Mouse (Mus musculus) kidney, postnatal 0 days (tissue): ENCODE measurements around the gene Slc5a11. TPM values are rescaled to one million over a fixed set of nuclear protein-coding genes. Genes with fewer than 3 reads are reported as not detected.

ENCODE experiments used
- ATAC-seq: fragments of 200-750 bp; cut with Nextera tagmentation; replicated peaks from 2 replicates; pipeline ENCODE4 v1.8.0; 2017; ENCODE audit warnings: low read depth, moderate number of reproducible peaks, moderate TSS enrichment, moderate library complexity; ENCODE audit not compliant: low FRiP score
- DNase-seq: peaks from one replicate; pipeline ENCODE4 v3.0.0-alpha.2; 2016; ENCODE audit warnings: low spot score
- H3K27ac ChIP-seq: fragments of 300-500 bp; sonication (generic); 2 replicates; pipeline ENCODE4 v1.5.1; 2014; ENCODE audit warnings: mild to moderate bottlenecking
- H3K27me3 ChIP-seq: fragments of 300-500 bp; sonication (generic); 2 replicates; pipeline ENCODE4 v1.6.1; 2014; ENCODE audit warnings: low read length, mixed read lengths; ENCODE audit not compliant: insufficient read depth
- H3K36me3 ChIP-seq: fragments of 300-500 bp; sonication (generic); 2 replicates; pipeline ENCODE4 v1.6.1; 2014; ENCODE audit warnings: low read length, mixed read lengths; ENCODE audit not compliant: insufficient read depth
- H3K4me1 ChIP-seq: fragments of 300-500 bp; sonication (generic); replicated peaks from 2 replicates; pipeline ENCODE4 v1.6.1; 2014; ENCODE audit warnings: antibody characterized with exemption, low read length, mixed read lengths; ENCODE audit not compliant: insufficient read depth
- H3K4me2 ChIP-seq: fragments of 300-500 bp; sonication (generic); 2 replicates; pipeline ENCODE4 v1.6.1; 2014; ENCODE audit warnings: mild to moderate bottlenecking, low read length, moderate library complexity, mixed read lengths
- H3K4me3 ChIP-seq: fragments of 300-500 bp; sonication (generic); replicated peaks from 2 replicates; pipeline ENCODE4 v1.5.1; 2014; ENCODE audit warnings: low read depth, low read length
- H3K9ac ChIP-seq: fragments of 300-500 bp; sonication (generic); 2 replicates; pipeline ENCODE4 v1.6.1; 2014; ENCODE audit warnings: low read depth, low read length
- H3K9me3 ChIP-seq: fragments of 300-500 bp; sonication (generic); replicated peaks from 2 replicates; pipeline ENCODE4 v1.6.1; 2016; ENCODE audit warnings: low read length, inconsistent platforms, mixed read lengths
- CTCF ChIP-seq: IDR thresholded peaks from 2 replicates; pipeline ENCODE4 v1.5.1; 2016; ENCODE audit warnings: antibody characterized with exemption, low read depth, mild to moderate bottlenecking, moderate library complexity
- WGBS: fragments of 180-500 bp; shearing (Covaris S2); extraction: QIAGEN DNeasy Blood & Tissue Kit; methylation state at CpG from one replicate; pipeline ENCODE4 v1.1.7; 2014; 5-methylcytosine and 5-hydroxymethylcytosine counted together
- polyA plus RNA-seq: library from polyadenylated mRNA; unstranded; fragments of >200 nt; fragmentation: Nextera tagmentation; extraction: Ambion mirVana; gene quantifications from 2 replicates; pipeline ENCODE4 v1.2.1, GENCODE M21; 2015

Gene Slc5a11
- polyA plus RNA-seq, 1 experiment from 2014 or later = 7.2 TPM

- no peak overlapping the region for H3K27ac ChIP-seq
- no peak overlapping the region for H3K4me2 ChIP-seq
- H3K27me3 ChIP-seq = no peaks in the 10 kb centered on the region
- H3K4me1 ChIP-seq = no peaks in the 10 kb centered on the region
- H3K4me3 ChIP-seq = no peak overlapping the region
- TF ChIP-seq CTCF = no peak
- 39% methylated on average over 3 of the region's 3 CpGs for WGBS
- no peaks in the 10 kb centered on the region for H3K9me3 ChIP-seq
- H3K9ac ChIP-seq = no peak overlapping the region
- DNase-seq (peak; percentile 22), ATAC-seq (no peak)
- H3K36me3 ChIP-seq = peaks cover 39% of the 10 kb centered on the region
These were observed 83.6 kb downstream of the Slc5a11 start for GRCm38 (mm10) chr7:123298225-123298624.

GRCm38 (mm10) chr7:123300258-123300657, 85.7 kb downstream of the Slc5a11 start:
- ATAC-seq (no peak), DNase-seq (no peak)
- no peak for TF ChIP-seq CTCF
- no peaks in the 10 kb centered on the region for H3K9me3 ChIP-seq
- H3K4me1 ChIP-seq = no peaks in the 10 kb centered on the region
- H3K36me3 ChIP-seq = peaks cover 27% of the 10 kb centered on the region
- H3K27ac ChIP-seq = no peak overlapping the region
- H3K4me2 ChIP-seq = no peak overlapping the region
- no peaks in the 10 kb centered on the region for H3K27me3 ChIP-seq
- no peak overlapping the region for H3K4me3 ChIP-seq
- WGBS = 73% methylated on average over 3 of the region's 3 CpGs
- H3K9ac ChIP-seq = no peak overlapping the region

- H3K27ac ChIP-seq = no peak overlapping the region
- no peak overlapping the region for H3K9ac ChIP-seq
- no peak for TF ChIP-seq CTCF
- H3K9me3 ChIP-seq = no peaks in the 10 kb centered on the region
- no peak overlapping the region for H3K4me3 ChIP-seq
- DNase-seq = no peak
- H3K27me3 ChIP-seq = no peaks in the 10 kb centered on the region
- ATAC-seq = no peak
- no peaks in the 10 kb centered on the region for H3K4me1 ChIP-seq
- no peak overlapping the region for H3K4me2 ChIP-seq
- peaks cover 33% of the 10 kb centered on the region; the same call in 1 of the 2 replicates for H3K36me3 ChIP-seq
- 86% methylated on average over 2 of the region's 2 CpGs for WGBS
These were observed 90.8 kb downstream of the Slc5a11 start for GRCm38 (mm10) chr7:123305397-123305796.

- TF ChIP-seq CTCF = no peak
- no peaks in the 10 kb centered on the region for H3K9me3 ChIP-seq
- H3K4me3 ChIP-seq = no peak overlapping the region
- DNase-seq = no peak
- WGBS = 58% methylated on average over 8 of the region's 8 CpGs
- no peaks in the 10 kb centered on the region for H3K27me3 ChIP-seq
- H3K4me1 ChIP-seq = no peaks in the 10 kb centered on the region
- H3K4me2 ChIP-seq = no peak overlapping the region
- no peak overlapping the region for H3K9ac ChIP-seq
- no peak overlapping the region for H3K27ac ChIP-seq
- no peak for ATAC-seq
- H3K36me3 ChIP-seq = peaks cover 46% of the 10 kb centered on the region; the same call in 1 of the 2 replicates
These were observed 92.7 kb downstream of the Slc5a11 start for GRCm38 (mm10) chr7:123307236-123307635.

GRCm38 (mm10) chr7:123307887-123308558, 93.4 kb downstream of the Slc5a11 start:
- Histone ChIP-seq H3K4me1 (no peaks in the 10 kb centered on the region), H3K36me3 (peaks cover 47% of the 10 kb centered on the region; the same call in 1 of the 2 replicates), H3K4me2 (no peak overlapping the region), H3K27ac (no peak overlapping the region), H3K9me3 (no peaks in the 10 kb centered on the region), H3K4me3 (no peak overlapping the region), H3K27me3 (no peaks in the 10 kb centered on the region), H3K9ac (no peak overlapping the region)
- DNase-seq = no peak
- ATAC-seq = no peak
- WGBS = 96% methylated on average over 4 of the region's 4 CpGs
- no peak for TF ChIP-seq CTCF

- no peak overlapping the region for H3K9ac ChIP-seq
- no peaks in the 10 kb centered on the region for H3K27me3 ChIP-seq
- no peak for TF ChIP-seq CTCF
- no peaks in the 10 kb centered on the region for H3K4me1 ChIP-seq
- no peaks in the 10 kb centered on the region for H3K9me3 ChIP-seq
- DNase-seq = no peak
- no peak for ATAC-seq
- H3K27ac ChIP-seq = no peak overlapping the region
- no peak overlapping the region for H3K4me3 ChIP-seq
- H3K4me2 ChIP-seq = no peak overlapping the region
- H3K36me3 ChIP-seq = peaks cover 45% of the 10 kb centered on the region; the same call in 1 of the 2 replicates
- 62% methylated on average over 5 of the region's 5 CpGs for WGBS
These were observed 97.3 kb downstream of the Slc5a11 start for GRCm38 (mm10) chr7:123311836-123312235.

GRCm38 (mm10) chr7:123312738-123313137, 98.2 kb downstream of the Slc5a11 start:
- DNase-seq (no peak), ATAC-seq (no peak)
- H3K27me3 ChIP-seq = no peaks in the 10 kb centered on the region
- no peak overlapping the region for H3K4me2 ChIP-seq
- WGBS = 64% methylated on average over 3 of the region's 3 CpGs
- H3K4me3 ChIP-seq = no peak overlapping the region
- no peak overlapping the region for H3K27ac ChIP-seq
- H3K9me3 ChIP-seq = no peaks in the 10 kb centered on the region
- no peak overlapping the region for H3K9ac ChIP-seq
- H3K36me3 ChIP-seq = peaks cover 42% of the 10 kb centered on the region; the same call in 1 of the 2 replicates
- H3K4me1 ChIP-seq = no peaks in the 10 kb centered on the region
- TF ChIP-seq CTCF = no peak
